Mouse (Mus musculus): ENCODE measurements around the gene Eml6. TPM values are rescaled to one million over a fixed set of nuclear protein-coding genes. Genes with fewer than 3 reads are reported as not detected.
A peak's percentile ranks its signal among the peaks of the same experiment; 100 is the strongest.

Eml6 gene
- total RNA-seq, 4 experiments from 2014 or later: 0.63 to 1.0 (median 0.77) TPM

DNA sequence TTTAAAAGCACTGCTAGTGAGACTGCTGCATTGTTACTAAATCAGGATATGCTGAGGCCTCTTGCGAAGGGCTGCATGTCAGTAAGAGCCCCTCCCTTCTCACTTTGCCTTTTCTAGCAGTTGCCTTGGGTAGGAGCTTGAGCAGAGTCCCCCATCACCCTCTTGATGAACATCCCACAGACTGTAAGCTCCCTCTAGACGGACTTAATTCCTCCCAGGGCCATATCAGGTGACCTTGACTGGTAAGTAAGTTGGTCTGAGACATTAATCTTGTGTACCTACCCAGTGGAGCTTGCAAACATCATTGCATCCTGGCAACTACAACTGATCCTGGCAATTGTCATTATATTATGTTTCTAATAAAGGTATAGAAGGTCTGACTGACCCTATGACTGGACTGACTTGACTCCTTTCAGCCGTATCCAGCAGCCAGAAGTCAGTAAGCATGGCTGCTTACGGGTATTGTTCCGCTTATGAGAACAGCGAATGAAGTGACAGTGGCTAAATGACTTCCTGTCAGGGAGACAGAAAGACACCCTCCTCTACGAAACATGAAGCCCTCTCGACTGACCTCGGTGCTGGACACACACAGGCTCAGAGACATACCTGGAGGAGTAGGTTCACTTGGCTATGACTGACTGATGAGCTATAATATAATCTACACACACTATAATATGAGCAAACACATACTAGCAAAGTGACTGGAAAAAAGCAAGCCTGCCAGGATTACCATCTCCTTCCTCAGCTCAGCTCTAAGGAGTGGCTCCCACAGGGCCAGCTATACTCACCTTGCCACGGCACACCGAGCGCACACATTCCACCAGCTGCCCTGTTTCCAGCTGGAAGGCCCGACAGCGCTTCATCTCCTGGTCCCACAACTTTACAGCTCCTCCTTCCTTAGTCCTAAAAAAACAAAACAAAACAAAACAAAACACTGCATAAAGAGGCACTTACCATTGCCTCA lies 273.9 kb downstream of the Eml6 start:
- DNase-seq (ENCODE audit: low spot score in 2 of 2): no peak

DNA sequence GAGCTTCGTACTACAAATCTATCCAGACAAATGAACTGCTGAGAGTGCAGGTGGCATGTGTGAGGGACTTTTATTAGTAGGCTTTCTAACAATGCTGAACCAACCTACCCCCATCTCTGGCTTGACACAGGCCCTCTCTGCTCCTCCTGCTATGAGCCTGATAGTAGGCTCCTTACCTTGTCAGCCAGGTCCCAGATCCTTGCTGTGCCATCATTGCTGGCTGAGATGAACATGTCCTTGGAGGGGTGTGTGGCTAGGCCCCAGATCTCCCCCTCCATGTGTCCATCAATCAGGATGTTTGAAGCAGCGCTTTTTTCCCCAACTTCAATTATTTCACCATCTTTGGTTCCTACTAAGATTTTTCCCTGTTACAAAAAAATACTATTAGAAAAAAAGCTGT lies 274.8 kb downstream of the Eml6 start:
- DNase-seq (ENCODE audit: low spot score in 2 of 2): no peak

DNA sequence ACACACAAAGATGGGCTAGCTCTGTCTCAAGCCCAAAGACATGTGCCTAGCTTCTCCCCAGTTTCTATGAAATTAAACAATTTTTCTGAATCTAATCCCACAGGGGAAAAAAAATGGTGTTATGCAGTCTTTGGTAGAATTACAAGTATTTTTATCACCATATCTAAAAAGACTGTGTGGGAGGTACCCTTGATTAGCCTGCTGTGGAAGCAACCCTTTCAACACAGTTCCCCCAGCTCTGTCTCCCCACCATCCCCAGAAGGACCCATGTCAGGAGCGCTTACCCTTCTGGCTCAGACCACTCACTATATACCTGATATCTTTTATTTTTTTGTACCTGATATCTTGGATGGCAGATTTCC lies 276.4 kb downstream of the Eml6 start:
- DNase-seq (ENCODE audit: low spot score in 2 of 2): no peak

DNA sequence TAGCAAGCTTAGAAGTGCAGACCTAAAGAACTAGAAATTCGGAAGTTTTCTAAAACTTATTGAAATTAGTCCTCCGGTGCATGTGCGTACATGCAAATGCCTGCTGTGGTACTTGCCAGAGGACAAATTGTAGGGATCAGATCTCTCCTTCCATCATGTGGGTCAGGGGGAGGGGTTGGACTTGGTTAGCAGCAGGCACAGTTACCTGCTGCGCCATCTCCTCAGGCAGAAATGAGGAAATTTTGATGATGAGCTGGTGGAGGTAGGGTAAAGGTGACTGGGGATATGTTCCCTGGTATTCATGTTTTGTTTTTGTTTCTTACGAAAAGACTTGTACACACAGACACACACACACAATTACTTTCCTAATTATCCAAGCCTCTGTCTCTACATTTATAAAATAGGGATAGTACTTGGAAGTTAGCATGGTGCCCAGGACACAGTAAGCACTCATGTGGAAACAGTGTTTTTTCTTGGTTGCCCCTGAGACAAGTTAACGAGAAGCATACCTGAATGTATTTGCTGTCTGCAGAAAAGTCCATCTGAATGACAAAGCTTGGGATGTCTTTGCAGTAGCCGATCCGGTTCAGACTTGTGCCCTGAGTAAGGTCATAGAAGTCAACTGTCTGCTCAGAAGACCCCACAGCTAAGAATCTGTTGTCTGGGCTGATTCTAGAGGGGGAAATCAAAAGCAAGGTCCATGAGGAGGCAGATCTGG lies 276.9 kb downstream of the Eml6 start:
- DNase-seq (ENCODE audit: low spot score in 2 of 2): no peak

DNA sequence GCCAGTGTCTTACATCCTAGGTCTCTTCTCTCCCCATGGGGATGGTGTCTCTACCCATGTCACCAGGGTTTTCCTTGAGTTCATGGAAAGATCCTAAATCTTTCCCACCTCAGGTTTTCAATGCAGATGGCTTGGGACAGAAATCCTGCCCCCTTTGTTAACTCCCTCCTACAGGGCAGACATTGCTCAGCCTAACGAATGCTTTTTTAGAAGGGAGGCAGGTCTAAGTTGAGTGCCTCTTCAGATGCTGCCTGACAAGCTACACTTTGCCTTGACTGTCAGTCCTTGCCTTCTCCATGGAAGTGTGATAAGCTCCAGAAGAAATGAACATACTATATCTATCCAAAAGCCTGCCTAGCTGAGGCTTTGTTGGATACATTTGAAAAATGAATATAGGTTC lies 278.0 kb downstream of the Eml6 start:
- DNase-seq (ENCODE audit: low spot score in 2 of 2): no peak

DNA sequence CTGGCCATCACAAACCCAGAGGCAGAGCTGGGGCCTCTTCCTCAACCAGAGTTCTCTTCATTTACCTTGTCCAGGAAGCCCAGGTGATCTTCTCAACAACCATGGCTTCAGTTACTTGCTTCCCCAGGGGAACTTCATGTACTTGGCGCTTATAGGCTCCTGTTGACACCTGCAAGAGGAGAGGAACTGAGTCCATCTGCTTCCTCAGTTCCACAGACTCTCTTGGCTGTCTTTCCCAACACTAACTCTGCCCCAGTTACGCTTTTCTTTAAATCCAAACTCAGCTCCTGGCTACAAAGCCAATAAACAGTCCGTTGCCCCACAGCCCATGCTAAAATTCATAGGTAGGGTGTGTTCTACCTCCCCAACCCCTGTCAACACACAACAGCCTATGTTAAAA lies 278.5 kb downstream of the Eml6 start:
- no peak for DNase-seq (ENCODE audit: low spot score in 2 of 2)

DNA sequence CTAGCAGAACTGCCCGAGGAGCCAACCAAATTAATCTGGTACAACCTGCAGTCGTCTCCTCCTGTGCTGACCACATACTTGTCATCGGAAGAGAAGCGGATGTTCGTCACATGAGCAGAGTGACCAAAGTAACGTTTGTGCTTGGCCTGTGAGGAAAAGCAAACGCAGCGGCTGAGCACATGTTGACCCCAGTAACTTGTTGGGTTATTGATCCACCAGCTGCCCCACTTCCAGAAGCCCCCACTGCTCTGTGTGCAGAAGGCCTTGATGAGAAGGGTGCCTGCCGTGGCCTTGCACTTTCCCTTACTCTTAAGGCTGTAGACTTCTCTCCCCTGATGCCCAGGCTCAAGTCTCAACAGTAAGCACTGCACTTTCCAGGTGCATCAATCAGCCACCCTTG lies 279.6 kb downstream of the Eml6 start:
- DNase-seq (ENCODE audit: low spot score in 2 of 2): no peak

DNA sequence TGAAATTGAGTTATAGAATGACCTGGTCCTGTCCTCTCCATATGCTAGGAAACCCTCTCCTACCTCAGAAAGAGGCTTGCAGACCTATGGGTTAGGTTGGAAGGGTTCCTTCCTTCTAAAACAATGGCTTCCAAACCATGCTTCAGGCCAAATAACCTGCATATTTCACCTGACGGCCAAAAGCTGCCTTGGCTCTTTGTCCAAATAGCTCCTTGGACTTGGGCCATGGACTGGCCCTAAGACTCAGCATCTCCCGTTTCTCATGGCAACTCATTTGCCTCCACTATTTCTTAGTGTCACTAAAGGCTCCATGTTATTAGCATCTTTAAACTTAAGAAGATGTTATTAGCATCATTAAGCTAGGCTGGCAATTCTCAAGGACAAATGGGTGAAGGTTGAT lies 280.3 kb downstream of the Eml6 start:
- DNase-seq (ENCODE audit: low spot score in 2 of 2): no peak

DNA sequence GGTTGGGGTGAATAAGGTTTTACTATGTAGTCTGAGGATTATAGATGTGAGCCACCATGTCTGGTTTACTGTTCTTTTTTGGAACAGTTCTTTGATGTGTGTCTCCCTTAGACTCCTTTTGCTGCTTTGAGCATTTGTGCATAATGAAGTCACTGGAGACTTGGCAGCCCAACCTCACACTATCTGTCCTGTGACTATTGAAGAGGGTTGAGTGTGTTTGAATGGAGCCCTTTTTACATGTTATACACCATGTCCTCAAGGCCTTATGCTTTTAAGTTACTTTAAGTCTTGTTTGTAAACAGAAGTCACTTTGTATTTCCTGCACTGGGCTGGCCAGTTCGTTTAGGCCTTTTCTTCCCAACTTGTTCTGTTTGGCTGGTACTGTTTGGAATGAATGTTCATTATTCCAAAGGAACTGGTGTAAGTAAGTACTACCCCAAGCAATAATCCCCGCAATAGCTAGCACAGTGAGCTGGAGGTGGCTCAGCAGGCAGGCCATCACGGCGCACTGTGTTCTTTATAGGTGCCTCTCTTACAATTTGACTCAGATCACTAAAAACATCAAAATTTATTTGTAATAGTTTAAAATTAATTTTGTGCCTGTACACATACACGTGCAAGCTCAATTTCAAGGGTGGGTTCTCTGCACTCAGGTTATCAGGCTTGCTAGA lies 280.9 kb downstream of the Eml6 start:
- DNase-seq (ENCODE audit: low spot score in 2 of 2): no peak

DNA sequence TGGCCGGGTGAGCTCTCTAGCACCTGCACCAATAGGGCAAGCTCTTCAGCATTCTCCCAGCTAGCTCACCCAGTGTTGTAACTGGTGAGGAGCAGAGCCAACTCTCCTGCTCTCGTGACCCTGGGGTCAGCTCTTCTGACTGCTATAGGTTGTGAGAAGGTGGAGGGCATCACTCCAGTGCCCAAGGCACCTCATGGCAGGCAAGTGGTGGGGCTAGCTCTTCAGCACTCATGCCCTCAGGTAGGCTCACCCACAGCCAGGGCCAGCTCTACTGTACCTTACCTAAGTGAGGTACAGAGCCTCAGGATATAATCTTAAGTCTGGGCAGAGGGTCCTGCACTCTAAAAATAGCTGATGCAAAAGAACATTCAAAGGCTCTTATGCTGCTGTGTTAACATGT lies 286.1 kb downstream of the Eml6 start:
- no peak for DNase-seq (ENCODE audit: low spot score in 2 of 2)

DNA sequence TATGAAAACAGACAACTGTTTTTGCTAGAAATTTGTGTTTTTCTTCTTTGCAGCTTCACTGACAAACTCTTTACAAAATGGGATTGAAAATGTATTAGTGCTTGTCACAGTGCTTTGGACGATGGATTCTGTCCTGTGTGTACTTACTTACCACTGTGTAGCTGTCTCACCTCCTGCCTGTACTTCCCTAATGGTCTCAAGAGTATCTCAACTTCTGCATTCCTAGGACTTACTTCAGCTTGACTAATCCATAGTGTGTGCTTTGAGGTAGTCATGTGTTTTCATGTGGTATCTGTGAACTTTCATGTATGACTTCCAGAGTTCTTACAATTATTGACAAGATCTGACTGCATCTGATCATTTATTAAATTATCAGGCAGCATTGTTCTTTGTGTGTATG lies 297.9 kb downstream of the Eml6 start:
- no peak for DNase-seq (ENCODE audit: low spot score in 2 of 2)

DNA sequence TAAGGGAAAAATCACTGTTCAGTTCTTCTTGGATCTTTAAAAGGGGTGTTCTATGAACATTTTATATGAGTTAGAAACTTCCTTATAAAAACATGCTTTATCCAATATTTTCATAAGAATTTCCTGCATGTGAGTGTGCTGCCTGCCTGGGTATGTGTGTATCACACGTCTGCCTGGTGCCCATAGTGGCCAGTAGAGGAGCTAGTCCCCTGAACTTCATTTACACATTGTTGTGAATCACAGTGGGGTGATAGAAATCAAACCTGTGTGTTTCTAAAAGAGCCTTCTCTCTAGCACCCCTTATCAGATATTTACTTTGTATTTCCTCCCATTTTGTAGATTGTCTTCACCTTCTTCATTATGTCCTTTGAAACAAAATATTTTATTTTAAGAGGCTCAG lies 300.2 kb downstream of the Eml6 start:
- DNase-seq (ENCODE audit: low spot score in 2 of 2): no peak

DNA sequence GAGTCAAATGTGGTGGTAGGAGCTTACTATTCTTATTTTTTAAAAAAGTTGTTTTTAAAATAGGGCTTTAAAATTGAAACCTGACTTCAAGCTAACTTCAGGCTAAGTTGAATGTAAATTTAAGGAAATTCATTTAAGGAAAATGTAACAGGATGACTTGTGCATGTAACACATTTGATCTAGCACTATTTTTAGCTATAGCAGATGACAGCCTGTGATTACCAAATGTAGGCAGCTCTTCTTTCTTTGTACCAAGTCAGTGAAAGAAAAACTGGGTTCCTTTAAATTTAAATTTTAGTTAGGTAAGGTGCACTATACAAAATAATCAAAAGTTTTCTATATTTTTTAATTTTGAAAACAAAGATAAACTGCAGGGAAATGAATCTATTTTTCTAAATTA lies 300.7 kb downstream of the Eml6 start:
- no peak for DNase-seq (ENCODE audit: low spot score in 2 of 2)

DNA sequence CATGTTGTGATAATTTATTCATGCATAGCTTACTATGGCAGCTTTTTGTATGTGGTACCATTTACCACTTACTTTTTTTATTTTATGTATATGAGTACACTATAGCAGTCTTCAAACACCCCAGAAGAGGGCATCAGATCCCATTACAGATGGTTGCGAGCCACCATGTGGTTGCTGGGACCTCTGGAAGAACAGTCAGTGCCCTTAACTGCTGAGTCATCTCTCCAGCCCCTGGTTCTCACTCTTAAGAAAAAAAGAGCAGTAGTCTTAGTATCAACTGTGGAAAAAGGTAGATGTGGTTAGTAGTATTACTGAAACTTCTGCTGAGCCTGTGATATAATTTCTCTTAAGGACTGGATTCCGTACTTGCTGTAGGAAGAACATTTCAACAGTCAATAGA lies 301.6 kb downstream of the Eml6 start:
- no peak for DNase-seq (ENCODE audit: low spot score in 2 of 2)

DNA sequence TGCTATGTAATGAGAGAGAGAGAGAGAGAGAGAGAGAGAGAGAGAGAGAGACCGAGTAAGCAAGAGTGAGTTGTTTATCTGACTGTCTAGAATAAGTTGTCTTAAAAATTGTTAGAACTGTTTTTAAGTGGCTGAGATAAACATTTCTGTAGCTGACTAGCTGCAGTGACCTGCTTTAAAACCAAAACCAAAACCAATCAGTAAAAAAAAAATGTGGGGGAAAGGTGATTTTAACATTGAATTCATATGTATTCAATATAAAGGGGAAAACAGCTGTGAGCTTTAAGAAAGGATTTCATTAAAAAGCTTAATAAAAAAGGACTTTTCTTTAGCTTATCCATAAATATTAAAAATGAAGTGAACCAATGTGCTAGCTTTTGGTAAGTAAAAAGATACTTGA lies 306.2 kb downstream of the Eml6 start:
- no peak for DNase-seq (ENCODE audit: low spot score in 2 of 2)

DNA sequence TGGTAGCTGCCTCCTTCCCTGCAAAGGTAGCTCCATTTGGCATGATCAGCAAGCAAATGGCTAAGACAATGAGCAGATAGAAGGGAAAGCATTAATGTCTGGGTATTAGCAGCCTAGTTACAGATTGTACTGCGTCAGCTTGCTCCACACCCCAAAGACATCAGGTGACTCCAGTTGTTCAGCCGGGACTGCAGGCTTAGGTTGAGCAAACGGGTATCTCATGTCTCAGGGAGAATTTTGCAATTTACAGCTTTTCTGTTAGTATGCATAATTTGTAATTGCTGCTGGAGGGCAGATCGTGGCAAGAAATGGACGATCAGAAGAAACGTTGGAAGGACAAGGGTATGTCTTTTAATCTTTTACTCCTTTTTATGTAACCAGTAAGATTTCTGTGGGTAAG lies 307.3 kb downstream of the Eml6 start:
- DNase-seq (ENCODE audit: low spot score in 2 of 2): peak in 1 of 2 experiments; percentile 9

DNA sequence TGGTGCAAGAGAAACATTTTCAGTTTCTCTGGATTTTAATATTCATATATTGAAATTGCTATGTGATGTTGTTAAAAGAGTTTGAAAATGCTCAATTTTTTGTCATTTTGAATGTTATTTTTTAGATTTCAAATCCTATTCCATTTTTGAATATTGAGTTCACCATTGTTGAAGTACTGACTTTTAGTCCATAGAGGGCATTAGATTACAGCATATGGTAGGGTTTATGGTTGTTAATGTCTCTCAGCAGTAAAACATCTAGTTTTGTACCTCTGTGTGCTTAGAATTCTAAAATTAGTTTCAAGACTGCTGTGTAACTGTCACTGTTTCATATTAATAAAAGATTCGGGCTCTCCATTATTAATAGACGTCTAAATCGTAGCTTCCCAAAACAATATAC lies 310.3 kb downstream of the Eml6 start:
- DNase-seq (ENCODE audit: low spot score in 2 of 2): no peak

DNA sequence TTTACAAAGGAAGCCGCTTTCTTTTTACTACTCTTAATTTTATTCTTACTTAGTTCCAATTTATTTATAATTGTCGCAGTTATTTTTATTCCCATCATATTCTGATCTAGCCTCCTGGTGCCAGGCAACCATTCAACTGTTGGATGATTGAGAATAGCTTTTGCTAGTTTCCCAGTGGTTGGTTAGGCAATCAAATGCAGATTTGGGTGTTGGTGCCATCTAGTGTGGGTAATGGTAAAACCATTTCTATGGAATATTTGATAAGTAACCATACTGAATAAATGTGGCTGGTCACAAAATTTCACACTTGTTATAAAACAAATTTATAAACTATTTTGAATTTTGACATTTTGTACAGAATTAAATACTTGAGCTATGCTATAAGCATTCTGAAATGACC lies 311.0 kb downstream of the Eml6 start:
- DNase-seq (ENCODE audit: low spot score in 2 of 2): no peak

DNA sequence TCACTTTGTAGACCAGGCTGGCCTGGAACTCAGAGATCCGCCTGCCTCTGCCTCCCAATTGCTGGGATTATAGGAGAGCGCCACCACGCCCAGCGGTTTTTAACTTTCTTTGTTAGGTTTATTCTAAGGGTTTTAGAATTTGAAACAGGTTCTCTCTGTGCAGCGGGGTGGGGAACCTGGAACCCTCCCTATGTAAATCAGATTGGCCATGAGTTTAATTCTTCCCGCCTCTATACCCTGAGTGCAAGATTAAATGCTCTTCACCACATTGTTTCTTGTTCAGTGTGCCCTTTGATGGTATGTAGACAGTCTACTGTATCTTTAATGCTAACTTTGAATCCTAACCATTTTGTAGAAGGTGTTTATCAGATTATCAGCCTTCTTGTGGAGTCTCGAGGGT lies 311.7 kb downstream of the Eml6 start:
- DNase-seq (ENCODE audit: low spot score in 2 of 2): no peak

DNA sequence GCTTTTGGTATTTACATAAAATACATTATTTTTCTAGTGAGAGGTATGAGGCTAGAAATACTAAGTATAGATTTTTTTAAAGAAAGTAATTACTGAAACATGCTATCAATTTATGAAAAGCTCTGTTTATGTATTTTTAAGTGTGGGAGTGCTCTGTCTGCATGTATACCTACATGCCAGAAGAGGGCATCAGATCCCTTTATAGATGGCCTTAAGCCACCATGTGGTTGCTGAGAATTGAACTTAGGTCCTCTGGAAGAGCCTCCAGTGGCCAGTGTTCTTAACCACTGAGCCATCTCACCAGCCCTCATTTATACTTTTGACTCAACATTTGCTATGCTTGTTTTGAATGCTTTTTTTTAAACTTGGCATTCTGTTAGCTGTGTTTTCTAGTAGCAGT lies 316.3 kb downstream of the Eml6 start:
- DNase-seq (ENCODE audit: low spot score in 2 of 2): no peak

DNA sequence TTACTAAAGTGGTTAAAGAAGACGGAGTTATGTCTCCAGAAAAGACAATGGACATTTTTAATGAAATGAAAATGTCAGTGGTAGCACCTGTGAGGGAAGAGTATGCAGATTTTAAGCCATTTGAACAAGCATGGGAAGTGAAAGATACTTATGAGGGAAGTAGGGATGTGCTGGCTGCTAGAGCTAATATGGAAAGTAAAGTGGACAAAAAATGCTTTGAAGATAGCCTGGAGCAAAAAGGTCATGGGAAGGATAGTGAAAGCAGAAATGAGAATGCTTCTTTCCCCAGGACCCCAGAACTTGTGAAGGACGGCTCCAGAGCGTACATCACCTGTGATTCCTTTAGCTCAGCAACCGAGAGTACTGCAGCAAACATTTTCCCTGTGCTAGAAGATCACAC lies 319.0 kb downstream of the Eml6 start:
- no peak for DNase-seq (ENCODE audit: low spot score in 2 of 2)

DNA sequence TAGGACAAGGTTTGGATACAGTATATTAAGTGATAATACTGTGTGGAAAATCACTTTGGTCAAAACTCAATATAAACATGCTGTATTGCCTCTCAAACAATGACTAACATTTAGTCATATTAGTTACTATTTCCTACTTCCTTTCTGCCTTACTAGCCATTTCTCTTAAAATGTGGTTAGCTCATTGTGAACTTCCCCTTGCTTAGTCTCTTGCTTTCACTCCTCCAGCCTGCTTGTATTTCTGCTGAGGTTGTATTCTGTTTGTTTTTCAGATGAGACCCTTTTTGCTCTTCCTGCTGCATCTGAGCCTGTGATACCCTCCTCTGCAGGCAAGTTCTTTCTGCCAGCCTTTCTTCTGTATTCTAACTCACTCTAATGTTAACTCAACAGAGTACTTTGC lies 320.6 kb downstream of the Eml6 start:
- DNase-seq (ENCODE audit: low spot score in 2 of 2): no peak
